Mouse (Mus musculus): ENCODE measurements at regions not wholly inside any gene's neighbourhood (a gene's known extent, or its start where the extent isn't known, plus 50 kb on each side); places are given as distances from the start of the nearest gene placed in this dataset.

GRCm38 (mm10) chr8:91925968-91926524, 124.2 kb upstream of the Irx3 start:
- TF ChIP-seq EP300 (IDR thresholded peaks at IDR 0.05) (no peak), CTCF (IDR thresholded peaks at IDR 0.05) (no peak)
- Histone ChIP-seq H3K27ac (ENCODE audit: low read length) (no peak overlapping the region), H3K27me3 (replicated peaks; ENCODE audit: insufficient read depth, low read length) (no peaks in the 10 kb centered on the region), H3K4me2 (replicated peaks; ENCODE audit: low read depth, low read length) (no peak overlapping the region), H3K9me3 (ENCODE audit: low read length) (no peaks in the 10 kb centered on the region), H3K4me1 (ENCODE audit: insufficient read depth, low read depth, low read length) (no peaks in the 10 kb centered on the region), H3K9ac (replicated peaks; ENCODE audit: low read depth) (no peak overlapping the region), H3K36me3 (ENCODE audit: insufficient read depth, low read length) (no peaks in the 10 kb centered on the region), H3K4me3 (ENCODE audit: low read depth, low read length) (no peak overlapping the region)
- ATAC-seq (no peak), DNase-seq (ENCODE audit: low spot score) (no peak)
- WGBS = 51% methylated on average over 8 of the region's 8 CpGs

GRCm38 (mm10) chr8:91924152-91924551, 122.3 kb upstream of the Irx3 start:
- Histone ChIP-seq H3K4me3 (ENCODE audit: low read depth, low read length) (no peak overlapping the region), H3K27me3 (replicated peaks; ENCODE audit: insufficient read depth, low read length) (no peaks in the 10 kb centered on the region), H3K27ac (ENCODE audit: low read length) (no peak overlapping the region), H3K36me3 (ENCODE audit: insufficient read depth, low read length) (no peaks in the 10 kb centered on the region), H3K4me1 (ENCODE audit: insufficient read depth, low read depth, low read length) (no peaks in the 10 kb centered on the region), H3K9ac (replicated peaks; ENCODE audit: low read depth) (no peak overlapping the region), H3K9me3 (ENCODE audit: low read length) (no peaks in the 10 kb centered on the region), H3K4me2 (replicated peaks; ENCODE audit: low read depth, low read length) (no peak overlapping the region)
- 94% methylated on average over 4 of the region's 4 CpGs for WGBS
- ATAC-seq = no peak
- DNase-seq (ENCODE audit: low spot score) = no peak
- TF ChIP-seq CTCF (IDR thresholded peaks at IDR 0.05) = no peak
- no peak for TF ChIP-seq EP300 (IDR thresholded peaks at IDR 0.05)

DNA sequence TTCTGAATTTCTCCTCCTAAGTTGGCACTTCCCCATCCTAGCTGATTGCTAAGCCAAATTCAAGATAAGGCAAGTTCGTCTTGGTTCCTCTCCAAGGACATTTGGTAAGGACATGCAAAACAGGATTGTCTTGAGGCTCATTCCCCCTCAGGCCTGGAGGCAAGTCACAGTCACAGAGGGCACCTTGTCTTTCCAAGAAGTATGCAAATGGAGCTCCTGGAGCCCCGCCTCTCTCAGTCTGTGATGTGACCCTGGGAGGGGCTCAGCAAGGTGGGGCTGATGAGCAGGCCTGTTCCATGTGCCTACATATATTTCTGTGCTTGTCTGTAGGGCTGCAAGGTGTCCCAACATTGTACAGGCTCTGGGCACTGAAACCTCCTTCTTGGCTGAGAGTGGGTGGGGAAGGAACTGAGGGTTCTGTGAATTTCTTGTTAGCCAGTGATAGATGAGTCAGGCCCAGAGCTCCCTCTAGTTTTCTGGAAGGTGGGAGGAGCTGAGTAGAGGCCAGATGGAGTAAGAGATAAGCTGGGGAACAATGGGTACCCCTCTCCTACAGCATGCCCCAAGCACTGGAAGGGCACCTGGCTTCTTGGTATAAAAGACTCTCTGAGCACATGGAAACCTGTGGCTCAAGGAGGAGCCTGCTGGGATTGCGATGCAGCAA, 120.5 kb upstream of the Irx3 start:
- no peak for TF ChIP-seq CTCF (IDR thresholded peaks at IDR 0.05)
- TF ChIP-seq EP300 (IDR thresholded peaks at IDR 0.05) = no peak
- H3K4me3 ChIP-seq (ENCODE audit: low read depth, low read length) = no peak overlapping the region
- H3K9me3 ChIP-seq (ENCODE audit: low read length) = no peaks in the 10 kb centered on the region
- H3K9ac ChIP-seq (replicated peaks; ENCODE audit: low read depth) = no peak overlapping the region
- DNase-seq (ENCODE audit: low spot score) (no peak), ATAC-seq (peak; percentile 16; the same call in 1 of the 2 replicates)
- 75% methylated on average over 3 of the region's 3 CpGs for WGBS
- no peak overlapping the region for H3K4me2 ChIP-seq (replicated peaks; ENCODE audit: low read depth, low read length)
- no peaks in the 10 kb centered on the region for H3K27me3 ChIP-seq (replicated peaks; ENCODE audit: insufficient read depth, low read length)
- H3K4me1 ChIP-seq (ENCODE audit: insufficient read depth, low read depth, low read length) = no peaks in the 10 kb centered on the region
- H3K27ac ChIP-seq (ENCODE audit: low read length) = no peak overlapping the region
- no peaks in the 10 kb centered on the region for H3K36me3 ChIP-seq (ENCODE audit: insufficient read depth, low read length)

DNA sequence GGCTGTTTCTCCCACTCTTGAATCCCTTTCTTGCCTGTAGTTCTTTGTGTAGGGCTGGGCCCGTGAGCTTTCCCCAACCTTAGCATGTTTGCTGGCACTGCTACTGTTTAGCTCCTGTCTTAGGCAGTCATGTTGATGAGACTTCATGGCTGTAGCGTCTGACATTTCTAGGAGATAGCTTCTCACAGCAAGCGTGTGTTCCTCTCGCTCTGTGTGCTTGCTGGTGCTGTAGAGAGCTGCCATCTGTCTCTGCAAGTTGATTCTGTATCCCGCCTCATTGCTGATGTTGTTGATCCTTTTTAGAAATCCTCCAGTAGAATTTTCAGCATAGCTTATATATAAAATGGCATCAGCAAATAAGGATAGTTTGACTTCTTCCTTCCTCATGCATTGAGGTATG, 116.0 kb upstream of the Irx3 start:
- Histone ChIP-seq H3K27ac (ENCODE audit: low read length) (no peak overlapping the region), H3K36me3 (ENCODE audit: insufficient read depth, low read length) (no peaks in the 10 kb centered on the region), H3K27me3 (replicated peaks; ENCODE audit: insufficient read depth, low read length) (no peaks in the 10 kb centered on the region), H3K4me1 (ENCODE audit: insufficient read depth, low read depth, low read length) (no peaks in the 10 kb centered on the region), H3K4me2 (replicated peaks; ENCODE audit: low read depth, low read length) (no peak overlapping the region), H3K9me3 (ENCODE audit: low read length) (no peaks in the 10 kb centered on the region), H3K9ac (replicated peaks; ENCODE audit: low read depth) (no peak overlapping the region), H3K4me3 (ENCODE audit: low read depth, low read length) (no peak overlapping the region)
- no peak for ATAC-seq
- no peak for DNase-seq (ENCODE audit: low spot score)
- no peak for TF ChIP-seq CTCF (IDR thresholded peaks at IDR 0.05)
- no peak for TF ChIP-seq EP300 (IDR thresholded peaks at IDR 0.05)
- WGBS = 80% methylated on average over 5 of the region's 5 CpGs

GRCm38 (mm10) chr8:91913971-91914370, 112.1 kb upstream of the Irx3 start:
- Histone ChIP-seq H3K4me3 (ENCODE audit: low read depth, low read length) (no peak overlapping the region), H3K4me2 (replicated peaks; ENCODE audit: low read depth, low read length) (no peak overlapping the region), H3K4me1 (ENCODE audit: insufficient read depth, low read depth, low read length) (no peaks in the 10 kb centered on the region), H3K9ac (replicated peaks; ENCODE audit: low read depth) (no peak overlapping the region), H3K27me3 (replicated peaks; ENCODE audit: insufficient read depth, low read length) (no peaks in the 10 kb centered on the region), H3K27ac (ENCODE audit: low read length) (no peak overlapping the region), H3K36me3 (ENCODE audit: insufficient read depth, low read length) (no peaks in the 10 kb centered on the region), H3K9me3 (ENCODE audit: low read length) (no peaks in the 10 kb centered on the region)
- TF ChIP-seq CTCF (IDR thresholded peaks at IDR 0.05) (no peak), EP300 (IDR thresholded peaks at IDR 0.05) (no peak)
- DNase-seq (ENCODE audit: low spot score) = no peak
- ATAC-seq = no peak
- WGBS = 83% methylated on average over 5 of the region's 5 CpGs

GRCm38 (mm10) chr8:91913121-91913520, 111.3 kb upstream of the Irx3 start:
- 43% methylated on average over 6 of the region's 6 CpGs for WGBS
- DNase-seq (ENCODE audit: low spot score) (no peak), ATAC-seq (no peak)
- Histone ChIP-seq H3K9ac (replicated peaks; ENCODE audit: low read depth) (no peak overlapping the region), H3K9me3 (ENCODE audit: low read length) (no peaks in the 10 kb centered on the region), H3K4me3 (ENCODE audit: low read depth, low read length) (no peak overlapping the region), H3K36me3 (ENCODE audit: insufficient read depth, low read length) (no peaks in the 10 kb centered on the region), H3K4me1 (ENCODE audit: insufficient read depth, low read depth, low read length) (no peaks in the 10 kb centered on the region), H3K27me3 (replicated peaks; ENCODE audit: insufficient read depth, low read length) (no peaks in the 10 kb centered on the region), H3K27ac (ENCODE audit: low read length) (no peak overlapping the region), H3K4me2 (replicated peaks; ENCODE audit: low read depth, low read length) (no peak overlapping the region)
- TF ChIP-seq EP300 (IDR thresholded peaks at IDR 0.05) = no peak
- no peak for TF ChIP-seq CTCF (IDR thresholded peaks at IDR 0.05)

Data from lung, postnatal 0 days (tissue).